Comparison of ENCODE assay signal across 11 mouse cellular contexts in the genomic region with DNA sequence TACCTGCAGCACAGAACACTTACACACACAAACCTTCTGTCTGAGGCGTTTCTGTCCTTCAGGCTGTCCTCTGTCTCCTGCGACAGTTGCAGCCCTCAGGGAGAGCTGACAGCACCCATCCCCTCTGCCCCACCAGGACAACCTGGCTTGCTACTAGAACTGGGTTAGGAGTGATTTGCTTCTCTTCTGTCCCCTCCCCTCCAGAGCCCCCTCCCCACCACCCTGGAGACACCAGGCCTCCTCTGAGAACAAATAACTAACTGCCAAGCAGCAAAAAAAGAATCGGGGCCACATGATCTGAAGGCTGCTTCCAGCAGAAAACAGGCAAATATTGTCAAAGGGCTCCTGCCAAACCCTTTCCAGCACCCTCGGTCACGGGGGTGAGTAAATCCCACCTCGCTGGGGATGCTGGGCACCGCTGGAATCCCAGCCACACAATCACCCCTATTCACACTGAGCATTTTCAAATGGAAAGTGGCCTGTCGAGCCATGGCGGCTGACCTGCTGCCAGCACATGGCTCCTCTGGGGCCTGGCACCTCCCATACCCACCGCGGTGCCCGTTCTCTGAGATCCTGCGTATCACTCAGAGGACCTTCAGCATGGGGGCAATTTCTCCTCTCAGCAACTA. TPM values are rescaled to one million over a fixed set of nuclear protein-coding genes. Genes with fewer than 3 reads are reported as not detected.
DNase-seq lines count a peak whose midpoint lies in the region; ATAC-seq and TF ChIP-seq lines count a peak whose summit lies in the region.
"Had no signal": no experiment of that assay in that cellular context is flagged by ENCODE, and none has a peak within 500 bp of the region (broad histone marks: within the 10 kb centered on the region; RNA-seq: fewer than 3 reads in every experiment).

No protein-coding gene starts in this region.

- DNase-seq in cerebellum, adult 2 months, result peak; percentile 20 to 39
- DNase-seq in lung, postnatal 10 days, result no peak
- no peak for DNase-seq in urinary bladder, postnatal 4 days (ENCODE audit: low spot score in 2 of 2)
- DNase-seq: adrenal gland, postnatal 36 days; gastrocnemius, postnatal 10 days had no signal

- H3K9ac ChIP-seq in hindbrain, embryonic 15.5 days, result no peak overlapping the region
- H3K9ac ChIP-seq in hindbrain, embryonic 12.5 days, result no peak overlapping the region
- no peak overlapping the region for H3K9ac ChIP-seq in forebrain, embryonic 15.5 days (replicated peaks)
- H3K9ac ChIP-seq in midbrain, embryonic 13.5 days (replicated peaks), result no peak overlapping the region
- H3K9ac ChIP-seq: lung, embryonic 15.5 days had no signal

- peak overlapping the region; percentile 12; the same call in 1 of the 2 replicates for H3K27ac ChIP-seq in hindbrain, embryonic 15.5 days (replicated peaks)
- no peak overlapping the region for H3K27ac ChIP-seq in hindbrain, embryonic 12.5 days
- H3K27ac ChIP-seq in cerebellum, adult 2 months (ENCODE audit: insufficient read depth, low read length), result no peak overlapping the region; the same call in 1 of the 2 replicates
- H3K27ac ChIP-seq in forebrain, embryonic 15.5 days (replicated peaks), result no peak overlapping the region
- H3K27ac ChIP-seq in midbrain, embryonic 13.5 days, result peak overlapping the region; percentile 44; the same call in 1 of the 2 replicates
- H3K27ac ChIP-seq: lung, embryonic 15.5 days had no signal

- H3K36me3 ChIP-seq in hindbrain, embryonic 15.5 days, result no peaks in the 10 kb centered on the region
- H3K36me3 ChIP-seq in hindbrain, embryonic 12.5 days, result 0 out of 2 replicates have a peak, but pooled peaks cover 8% of the 10 kb centered on the region
- H3K36me3 ChIP-seq in forebrain, embryonic 15.5 days, result no peaks in the 10 kb centered on the region
- H3K36me3 ChIP-seq in midbrain, embryonic 13.5 days, result peaks cover 9% of the 10 kb centered on the region; the same call in 1 of the 2 replicates
- H3K36me3 ChIP-seq: lung, embryonic 15.5 days had no signal

- H3K9me3 ChIP-seq in hindbrain, embryonic 15.5 days, result no peaks in the 10 kb centered on the region
- H3K9me3 ChIP-seq in hindbrain, embryonic 12.5 days (replicated peaks), result no peaks in the 10 kb centered on the region
- no peaks in the 10 kb centered on the region for H3K9me3 ChIP-seq in forebrain, embryonic 15.5 days
- H3K9me3 ChIP-seq in midbrain, embryonic 13.5 days, result no peaks in the 10 kb centered on the region
- H3K9me3 ChIP-seq: lung, embryonic 15.5 days had no signal

- H3K4me1 ChIP-seq in hindbrain, embryonic 15.5 days (replicated peaks), result peaks cover 14% of the 10 kb centered on the region
- H3K4me1 ChIP-seq in hindbrain, embryonic 12.5 days, result peaks cover 6% of the 10 kb centered on the region; the same call in 1 of the 2 replicates
- H3K4me1 ChIP-seq in cerebellum, adult 2 months (ENCODE audit: control insufficient read depth, insufficient read depth, low read length), result no peaks in the 10 kb centered on the region
- peaks cover 9% of the 10 kb centered on the region for H3K4me1 ChIP-seq in forebrain, embryonic 15.5 days
- peaks cover 13% of the 10 kb centered on the region for H3K4me1 ChIP-seq in midbrain, embryonic 13.5 days (replicated peaks)
- H3K4me1 ChIP-seq: lung, embryonic 15.5 days had no signal

- TF ChIP-seq POLR2A in cerebellum, adult 2 months (IDR thresholded peaks at IDR 0.05; ENCODE audit: borderline replicate concordance, insufficient read depth, low read length), result no peak

- peak; percentile 77 for ATAC-seq in hindbrain, embryonic 15.5 days (ENCODE audit: low FRiP score, low read depth)
- no peak for ATAC-seq in hindbrain, embryonic 12.5 days (ENCODE audit: low FRiP score)
- ATAC-seq in forebrain, embryonic 15.5 days (replicated peaks), result peak; percentile 46
- ATAC-seq in midbrain, embryonic 13.5 days, result peak; percentile 58; the same call in 1 of the 2 replicates

- no peak overlapping the region for H3K4me2 ChIP-seq in hindbrain, embryonic 15.5 days
- H3K4me2 ChIP-seq in hindbrain, embryonic 12.5 days (replicated peaks), result no peak overlapping the region
- no peak overlapping the region for H3K4me2 ChIP-seq in forebrain, embryonic 15.5 days (replicated peaks)
- no peak overlapping the region for H3K4me2 ChIP-seq in midbrain, embryonic 13.5 days (replicated peaks)
- H3K4me2 ChIP-seq: lung, embryonic 15.5 days had no signal

- no peak overlapping the region for H3K4me3 ChIP-seq in hindbrain, embryonic 15.5 days
- H3K4me3 ChIP-seq in hindbrain, embryonic 12.5 days, result no peak overlapping the region
- H3K4me3 ChIP-seq in cerebellum, adult 2 months (replicated peaks; ENCODE audit: insufficient read depth, low read depth, low read length), result no peak overlapping the region
- H3K4me3 ChIP-seq in forebrain, embryonic 15.5 days, result no peak overlapping the region
- no peak overlapping the region for H3K4me3 ChIP-seq in midbrain, embryonic 13.5 days (replicated peaks)
- H3K4me3 ChIP-seq: lung, embryonic 15.5 days had no signal

- WGBS in hindbrain, embryonic 15.5 days, result 46% methylated on average over 13 of the region's 13 CpGs
- WGBS in hindbrain, embryonic 12.5 days, result 60% methylated on average over 13 of the region's 13 CpGs
- WGBS in cerebellum, adult 2 months, result 28% methylated on average over 13 of the region's 13 CpGs
- 30% methylated on average over 13 of the region's 13 CpGs for WGBS in forebrain, embryonic 15.5 days
- 50% methylated on average over 13 of the region's 13 CpGs for WGBS in midbrain, embryonic 13.5 days

- TF ChIP-seq CTCF in cerebellum, adult 2 months (IDR thresholded peaks at IDR 0.05; ENCODE audit: borderline replicate concordance, insufficient read depth, low read depth, low read length), result no peak

- no peaks in the 10 kb centered on the region for H3K27me3 ChIP-seq in hindbrain, embryonic 15.5 days
- H3K27me3 ChIP-seq in hindbrain, embryonic 12.5 days, result no peaks in the 10 kb centered on the region
- no peaks in the 10 kb centered on the region for H3K27me3 ChIP-seq in cerebellum, adult 2 months (ENCODE audit: control insufficient read depth, insufficient read depth, low read length)
- H3K27me3 ChIP-seq in forebrain, embryonic 15.5 days, result no peaks in the 10 kb centered on the region
- no peaks in the 10 kb centered on the region for H3K27me3 ChIP-seq in midbrain, embryonic 13.5 days
- H3K27me3 ChIP-seq: lung, embryonic 15.5 days had no signal

RNA-seq across cellular contexts. Expression of a gene that starts 47.5 kb away (rescaled TPM):
- polyA plus RNA-seq in hindbrain, embryonic 15.5 days (2015; fragmentation: Nextera tagmentation; extraction: Ambion mirVana), result 18.0 and 23.7 TPM in 2 replicates
- 40.9 and 49.2 TPM in 2 replicates for polyA plus RNA-seq in hindbrain, embryonic 12.5 days (2016; fragmentation: Nextera tagmentation; extraction: Ambion mirVana)
- polyA plus RNA-seq in cerebellum, adult 2 months (2012; rRNA removed), result 16.9 and 17.0 TPM in 2 replicates
- 7.1 and 8.4 TPM in 2 replicates for polyA plus RNA-seq in forebrain, embryonic 15.5 days (2015; fragmentation: Nextera tagmentation; extraction: Ambion mirVana)
- polyA plus RNA-seq in midbrain, embryonic 13.5 days (2015; fragmentation: Nextera tagmentation; extraction: Ambion mirVana), result 29.0 and 34.3 TPM in 2 replicates
- polyA plus RNA-seq: large intestine, adult 2 months; lung, embryonic 15.5 days had no signal

Comparison
In these comparisons a context has a peak if more than half of its experiments do, and no peak if none do; other contexts are left out.
1. H3K27ac ChIP-seq: peak in hindbrain, embryonic 15.5 days (single experiment) and midbrain, embryonic 13.5 days (single experiment); none in hindbrain, embryonic 12.5 days (single experiment), cerebellum, adult 2 months (single experiment) and forebrain, embryonic 15.5 days (single experiment).
2. DNase-seq: peak in cerebellum, adult 2 months (2 of 2); none in lung, postnatal 10 days (single experiment) and urinary bladder, postnatal 4 days (0 of 2).